Mouse (Mus musculus) fat pad, adult 2 months (tissue): ENCODE measurements around the gene Bbox1.

Source experiments
- DNase-seq: peaks from one replicate; pipeline ENCODE4 v3.0.0-alpha.2; 2011; ENCODE audit warnings: low read depth, low spot score; ENCODE audit errors: extremely low read depth

The Bbox1 gene

DNA sequence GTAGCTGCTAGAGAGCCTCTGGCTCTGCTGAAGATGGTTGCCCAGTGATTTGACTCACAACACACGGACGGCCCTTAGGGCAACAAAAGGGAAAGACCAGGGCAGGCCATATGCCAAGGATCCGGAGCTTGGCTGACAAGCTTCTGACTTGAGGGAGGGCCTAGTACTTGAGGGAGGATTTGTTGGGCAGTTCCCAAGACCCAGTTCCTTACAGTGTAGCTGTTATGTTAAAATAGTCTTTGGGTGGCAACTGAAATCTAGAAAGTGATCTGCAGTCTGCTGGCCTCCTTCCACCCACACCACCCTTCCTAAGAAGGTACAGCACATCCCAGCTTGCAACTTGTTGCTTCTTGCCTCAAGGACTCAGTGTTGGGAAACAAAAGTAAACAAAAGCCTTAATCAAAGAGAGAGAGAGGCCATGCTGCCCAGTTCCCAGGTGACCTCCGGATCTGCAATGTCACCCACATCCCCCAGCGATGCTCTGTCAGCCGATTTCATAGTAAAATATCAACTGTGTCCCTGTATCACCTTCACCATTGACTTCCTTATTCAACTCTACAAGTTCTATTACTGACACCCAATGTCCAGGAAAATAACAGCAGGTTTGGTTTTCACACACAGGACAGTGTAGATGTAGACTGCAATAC lies at the start of gene Bbox1:
Bbox1 (minus strand) TSS at position 52 of the 647 bp plus-strand sequence.
- peak; percentile 96 for DNase-seq

DNA sequence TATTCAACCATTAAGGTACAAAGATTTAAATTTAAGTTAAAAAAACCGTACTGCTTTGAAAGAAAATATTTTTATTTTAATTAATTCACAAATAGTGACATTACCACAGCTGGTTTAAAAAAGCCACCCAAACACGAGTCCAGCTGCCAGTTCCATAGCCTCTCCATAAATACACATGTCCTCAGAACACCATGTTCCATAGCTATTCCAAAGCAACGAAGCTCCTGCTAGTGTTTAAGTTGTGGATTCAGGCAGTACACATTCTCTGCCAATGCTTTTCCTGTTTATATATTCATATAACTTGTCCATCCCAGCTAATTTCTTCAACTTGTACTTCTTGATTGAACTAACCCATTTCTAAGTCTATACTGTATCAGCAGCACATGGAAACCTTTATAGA lies 49.5 kb upstream of the Bbox1 start:
- no peak for DNase-seq

DNA sequence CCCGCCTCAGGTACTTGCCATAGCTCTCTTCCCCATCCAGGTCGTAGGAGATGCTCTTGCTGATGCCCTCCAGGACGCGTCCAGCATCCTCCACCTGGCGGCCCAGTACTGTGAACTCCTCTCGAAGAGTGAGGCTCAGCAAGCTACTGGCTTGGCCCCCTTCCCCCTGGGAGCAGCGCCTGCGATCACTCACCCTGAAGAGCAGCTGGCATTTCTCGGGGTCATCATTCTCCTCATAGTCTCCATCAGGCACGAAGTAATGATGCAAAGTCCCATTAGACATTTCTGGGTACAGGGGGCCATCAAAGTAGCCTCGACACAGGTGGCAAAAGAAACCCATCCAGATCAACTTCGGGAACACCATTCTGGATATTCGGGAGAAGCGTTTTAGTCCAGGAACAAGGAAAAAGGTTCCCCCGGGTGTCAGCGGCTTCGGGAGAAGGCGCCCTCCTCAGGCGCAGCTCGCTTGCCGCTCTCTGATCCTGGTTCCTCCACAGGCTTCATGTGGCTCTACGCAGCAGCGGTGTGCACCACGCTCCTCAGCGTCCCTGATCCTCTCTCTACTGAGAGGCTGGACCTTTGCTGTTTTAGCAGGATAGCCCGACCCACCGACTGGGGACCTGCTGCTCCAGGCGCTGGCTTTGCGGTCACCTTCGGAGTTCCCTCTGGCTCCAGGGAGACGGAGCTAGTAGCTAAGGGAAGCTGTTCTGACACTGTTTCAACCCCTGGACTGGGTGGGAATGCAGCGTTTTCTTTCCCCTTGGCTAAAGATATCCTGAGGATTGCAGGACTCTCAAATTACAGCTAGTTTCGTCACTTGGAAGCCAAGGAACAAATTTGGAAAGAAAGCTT lies 48.3 kb upstream of the Bbox1 start, which contains the start of gene Fibin:
Fibin (minus strand) TSS at position 752 of the 852 bp plus-strand sequence.
- DNase-seq: no peak

DNA sequence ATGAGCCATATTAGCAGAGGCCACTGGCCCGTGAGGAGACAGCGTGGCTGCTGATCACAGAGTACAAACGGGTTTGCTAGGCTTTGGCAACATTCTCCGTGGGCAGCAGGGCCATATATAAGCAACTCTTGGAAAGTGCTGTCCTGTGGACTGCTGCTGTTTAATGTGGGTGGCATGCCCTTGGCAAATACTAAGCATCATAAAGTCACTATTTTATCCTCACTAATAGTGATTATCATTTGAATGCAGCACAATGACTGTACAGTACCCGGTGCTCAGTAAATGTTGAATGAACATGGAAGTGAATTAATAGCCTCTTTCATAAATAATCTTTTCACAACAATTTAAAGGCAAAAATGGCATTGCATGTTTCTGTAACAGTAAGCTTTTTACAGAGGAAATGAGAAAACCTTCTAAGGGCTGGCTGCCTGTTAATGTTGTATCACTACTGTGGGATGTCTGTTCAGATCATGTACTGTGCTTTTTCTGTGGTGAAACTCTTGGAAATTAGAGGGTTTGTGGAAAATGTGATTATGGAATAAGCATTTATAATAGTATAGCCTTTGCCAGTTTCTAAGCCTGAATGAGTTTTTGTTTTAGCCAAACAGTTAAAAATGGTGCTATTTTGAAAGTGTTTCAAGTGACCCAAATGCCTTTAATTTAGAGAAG lies 39.1 kb upstream of the Bbox1 start:
- DNase-seq: no peak

DNA sequence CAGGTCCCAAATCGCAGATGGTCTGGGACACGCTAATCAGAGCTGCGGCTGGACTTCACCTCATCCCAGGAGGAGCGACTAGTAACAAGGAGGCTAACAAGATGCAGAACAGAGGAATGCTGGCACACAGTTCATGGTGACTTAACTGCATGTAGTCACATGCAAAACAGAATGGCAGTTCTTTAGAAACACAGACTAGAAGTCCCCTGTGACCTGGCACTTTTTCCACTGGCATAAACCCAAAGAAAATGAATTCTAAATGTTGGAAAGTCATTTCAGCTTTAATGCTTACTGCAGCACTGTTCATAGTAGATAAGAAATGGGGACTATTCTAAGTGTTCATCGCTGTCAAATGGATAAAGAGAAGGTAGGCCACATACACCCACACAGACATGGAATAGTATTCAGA lies 37.5 kb upstream of the Bbox1 start:
- no peak for DNase-seq

DNA sequence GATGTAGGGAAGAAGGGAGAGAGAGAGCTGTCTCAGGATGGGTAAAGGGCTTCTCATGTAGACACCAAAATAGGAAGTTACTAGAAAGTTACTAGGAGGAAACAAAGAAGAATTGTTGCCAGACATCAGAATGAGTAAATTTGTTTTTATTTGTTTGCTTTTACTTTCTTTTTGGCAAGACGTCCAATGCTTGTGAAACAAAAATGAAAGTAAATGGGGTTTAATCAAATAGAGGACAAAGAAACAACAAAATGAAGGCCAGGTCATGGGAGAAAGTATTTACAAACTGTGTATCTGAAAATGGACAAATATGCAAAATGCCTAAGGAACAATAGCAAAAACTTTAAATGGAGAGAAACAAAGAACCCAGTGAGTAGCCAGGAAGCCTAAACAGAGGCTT lies 37.0 kb upstream of the Bbox1 start:
- no peak for DNase-seq

DNA sequence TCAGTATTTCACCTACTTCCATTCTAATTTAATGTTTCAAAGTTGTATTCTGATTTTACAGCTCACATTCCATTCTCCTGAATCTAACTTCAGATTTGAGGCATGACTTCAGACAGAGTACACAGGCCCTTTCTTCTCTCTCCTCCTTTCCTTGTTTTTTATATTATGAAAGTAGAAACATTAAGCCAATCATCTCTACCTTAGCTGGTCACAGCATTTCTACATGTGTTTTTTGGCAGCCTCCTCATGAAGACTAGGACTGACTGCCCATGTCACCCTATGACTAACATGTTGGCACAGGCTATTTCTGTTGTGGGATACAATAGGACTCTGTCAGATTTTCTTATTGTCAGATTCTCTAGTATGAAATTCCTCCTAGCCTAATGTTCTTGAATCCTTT lies 14.6 kb upstream of the Bbox1 start:
- DNase-seq: peak; percentile 57

DNA sequence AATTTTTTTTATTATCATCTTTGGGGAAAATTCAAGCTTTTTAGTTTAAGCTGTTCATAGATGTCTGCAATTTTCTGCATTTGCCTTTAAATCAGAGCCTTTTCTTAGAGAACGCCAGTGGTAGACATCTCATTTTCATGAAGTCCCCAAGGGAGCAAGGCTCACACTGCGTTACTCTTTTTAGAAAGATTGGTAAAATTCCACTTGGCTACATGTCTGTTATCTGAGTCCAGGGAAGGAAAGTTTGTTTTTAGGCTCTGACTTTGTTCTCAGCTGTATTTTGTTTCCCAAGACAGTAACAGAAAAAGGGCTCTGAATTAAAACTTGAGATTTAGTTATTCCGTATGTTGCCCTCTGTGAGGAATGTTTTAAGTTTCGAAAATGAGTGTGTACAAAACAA lies 5.6 kb upstream of the Bbox1 start:
- no peak for DNase-seq

DNA sequence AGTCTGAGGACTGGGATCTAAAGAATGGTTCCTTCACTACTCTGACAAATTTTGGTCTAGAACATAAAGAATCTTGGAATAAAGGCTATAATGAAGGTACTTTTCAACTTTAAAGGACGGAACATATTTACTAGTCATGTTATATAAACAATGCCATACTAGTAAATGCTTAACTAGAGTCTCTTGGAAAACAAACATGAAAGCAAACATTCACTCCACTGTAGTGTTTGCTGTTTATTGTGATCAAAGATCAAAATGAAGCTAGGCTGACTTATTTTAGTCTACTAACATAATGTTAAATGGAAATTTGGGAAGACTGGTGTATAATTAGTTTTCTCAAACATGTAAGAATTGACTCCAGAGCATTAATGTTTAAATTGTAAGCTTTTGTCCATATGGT lies 4.9 kb upstream of the Bbox1 start:
- no peak for DNase-seq

DNA sequence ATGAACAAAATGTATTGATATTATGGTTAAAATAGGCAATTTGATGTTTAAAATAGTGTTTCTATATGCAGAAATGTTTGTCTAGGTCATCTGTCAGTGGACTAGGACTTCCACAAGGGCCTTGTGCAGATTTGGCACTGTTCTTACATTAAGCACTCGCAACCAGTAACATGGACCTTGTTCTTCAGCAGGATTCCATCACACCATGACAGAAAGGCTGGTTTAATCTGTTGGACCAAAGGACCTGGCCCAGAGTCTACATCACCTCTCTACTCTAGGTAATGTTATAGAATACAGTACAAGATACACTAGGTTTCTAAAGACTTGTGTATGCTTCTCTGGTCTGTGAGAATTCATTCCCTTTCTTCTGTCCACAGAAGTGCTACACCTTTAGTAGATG lies 4.4 kb upstream of the Bbox1 start:
- DNase-seq: no peak

DNA sequence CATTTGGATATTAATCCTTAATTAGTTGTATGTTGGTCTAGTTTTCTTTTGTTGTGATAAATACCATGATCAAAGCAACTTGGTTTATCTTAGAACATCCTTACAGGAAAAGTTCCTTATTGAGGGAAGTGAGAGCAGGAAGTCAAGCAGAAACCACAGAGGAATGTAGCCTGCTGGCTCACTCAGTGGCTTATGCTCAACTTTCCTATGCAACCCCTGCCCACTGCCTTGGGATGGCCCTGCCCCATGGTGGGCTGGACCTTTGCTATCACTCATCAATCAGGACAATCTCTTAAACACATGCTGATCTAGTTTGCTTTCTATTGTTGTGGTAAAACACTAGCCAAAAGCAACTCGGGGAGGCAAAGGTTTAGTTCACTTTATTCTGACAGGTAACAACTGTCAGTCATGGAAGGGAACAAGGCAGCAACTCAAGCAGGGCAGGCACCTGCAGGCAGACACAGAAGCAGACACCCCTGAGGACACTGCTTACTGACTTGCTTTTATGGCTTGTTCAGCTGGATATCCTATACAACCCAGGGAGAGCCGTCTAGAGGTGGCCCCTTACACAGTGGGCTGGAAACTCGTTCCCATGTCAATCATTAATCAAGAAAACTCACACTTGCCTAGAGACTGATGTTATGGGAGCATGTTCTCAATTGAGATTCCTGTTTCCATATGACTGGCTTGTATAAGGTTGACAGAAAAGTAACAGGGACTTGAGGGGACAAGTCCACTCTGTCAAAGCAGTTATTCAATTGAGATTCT lies 1.9 kb upstream of the Bbox1 start:
- no peak for DNase-seq

DNA sequence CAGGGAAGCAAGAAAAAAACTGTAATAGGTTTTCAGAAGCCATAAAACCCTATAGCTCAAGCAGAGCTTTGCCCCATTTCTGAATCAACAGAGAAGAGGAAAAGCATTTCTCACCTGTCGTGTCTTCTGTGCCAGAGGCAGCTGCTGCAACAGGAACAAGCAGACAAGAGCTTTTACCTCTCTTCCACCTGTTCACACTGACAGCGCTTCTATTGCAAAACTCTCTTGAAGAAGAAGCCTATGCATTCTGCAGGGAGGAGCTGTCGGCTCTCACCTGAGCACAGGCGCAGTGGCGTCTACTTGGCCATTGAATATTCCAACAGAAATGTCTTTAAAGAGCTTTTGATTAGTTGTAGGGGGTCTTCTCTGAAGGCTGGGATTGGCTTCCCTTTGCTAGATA lies 286 bp downstream of the Bbox1 start:
- DNase-seq: peak; percentile 54

DNA sequence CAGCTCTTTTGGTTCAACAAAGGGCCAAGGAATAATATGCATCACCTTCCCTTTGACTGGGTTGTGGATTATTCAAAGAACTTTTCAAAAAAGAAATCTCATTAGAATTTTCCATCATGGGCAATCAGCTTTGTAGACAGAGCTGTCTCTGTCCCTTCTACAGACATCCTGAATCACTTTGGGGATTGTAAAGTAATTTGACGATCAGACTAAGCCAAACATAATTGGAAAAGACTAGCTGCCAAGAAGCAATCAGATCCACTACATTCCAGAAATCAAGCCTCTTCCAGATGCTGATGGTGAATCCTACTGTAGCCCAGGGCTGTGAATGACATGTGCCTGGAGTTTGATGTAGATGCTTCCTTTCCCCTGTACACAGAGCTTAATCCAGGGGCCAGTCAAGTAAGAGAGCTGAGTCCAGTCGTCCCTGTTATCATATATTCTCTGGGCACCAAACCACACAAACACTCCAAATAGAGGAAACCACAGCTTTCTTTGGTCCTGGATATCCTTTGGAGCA lies 995 bp downstream of the Bbox1 start:
- DNase-seq: no peak

DNA sequence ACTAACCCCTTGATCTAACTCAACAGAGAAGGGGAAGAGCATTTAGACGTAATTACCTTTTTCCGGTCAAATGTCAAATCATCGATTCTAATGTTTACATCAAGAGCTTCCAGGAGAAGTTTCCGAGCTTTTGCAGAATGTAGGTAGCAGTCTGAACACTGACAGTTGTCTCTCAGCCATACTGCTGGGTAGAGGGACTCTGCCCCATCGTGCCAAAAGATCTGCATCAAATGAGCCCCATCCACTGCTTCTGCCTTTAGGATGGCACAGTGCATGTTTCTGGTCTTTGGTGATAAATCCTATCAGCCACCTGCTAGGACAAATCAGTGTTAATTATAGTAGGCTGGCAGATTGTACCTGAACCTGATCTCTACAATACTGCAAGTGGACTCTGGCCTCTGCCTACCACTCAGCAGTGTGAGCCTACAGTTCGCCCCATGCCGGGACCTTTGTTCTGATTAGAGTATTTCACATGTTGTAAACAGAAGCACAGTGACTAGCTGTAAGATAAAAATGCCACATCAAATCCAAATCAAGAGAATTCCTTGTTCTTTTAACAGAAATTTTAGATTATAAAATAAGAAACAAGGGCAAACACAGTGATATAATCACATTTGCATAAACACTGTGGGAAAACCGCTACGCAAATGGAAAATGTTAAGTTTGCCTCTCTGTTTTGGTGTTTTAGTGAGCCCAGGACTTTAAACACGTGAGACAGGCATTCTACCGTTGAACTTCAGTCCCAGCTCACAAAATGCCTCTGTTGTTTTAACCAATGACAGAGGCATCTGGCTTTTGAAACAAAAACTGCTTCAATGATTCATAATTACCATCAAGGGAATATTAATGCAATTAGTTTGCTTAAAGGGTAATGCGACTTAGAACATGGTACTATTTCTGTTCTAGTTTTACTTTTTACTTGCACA lies 8.7 kb downstream of the Bbox1 start:
- DNase-seq: no peak

DNA sequence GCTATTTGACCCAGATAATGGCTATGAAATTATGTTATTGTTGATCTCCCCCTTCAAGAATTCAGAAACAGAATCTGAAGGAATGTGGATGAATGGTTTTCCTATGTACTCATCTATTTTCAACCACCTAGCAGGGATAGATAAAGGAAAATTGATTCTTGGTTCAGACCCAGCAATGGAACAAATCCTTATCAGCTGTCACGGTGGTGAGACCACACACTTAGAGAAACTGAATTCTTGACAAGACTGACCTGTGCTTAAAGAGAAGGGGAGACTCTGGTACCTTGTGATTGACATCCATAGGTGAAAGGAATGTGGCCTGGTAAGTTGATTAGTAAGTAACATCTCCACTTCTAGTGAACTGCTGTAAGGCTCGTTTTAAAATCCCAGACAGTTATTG lies 12.1 kb downstream of the Bbox1 start:
- no peak for DNase-seq

DNA sequence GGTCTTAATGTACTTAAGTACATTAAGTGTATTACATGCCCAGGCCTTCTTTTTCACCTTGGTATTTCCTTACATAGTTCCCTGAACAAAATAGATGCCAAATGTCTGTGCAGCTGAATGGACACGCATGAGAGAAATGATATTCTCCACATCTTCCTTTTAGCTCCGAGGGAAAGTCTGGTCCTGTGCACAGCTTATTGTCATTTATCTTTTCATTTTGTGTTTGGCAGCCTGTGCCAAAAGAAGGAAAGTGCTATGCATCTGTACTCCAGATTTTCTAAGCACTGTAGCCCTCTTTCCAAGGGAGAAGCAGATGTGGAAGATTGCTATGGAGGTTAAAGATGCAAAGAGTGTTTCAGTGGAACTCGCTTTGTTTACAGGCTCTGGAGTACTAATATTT lies 13.0 kb downstream of the Bbox1 start:
- no peak for DNase-seq

DNA sequence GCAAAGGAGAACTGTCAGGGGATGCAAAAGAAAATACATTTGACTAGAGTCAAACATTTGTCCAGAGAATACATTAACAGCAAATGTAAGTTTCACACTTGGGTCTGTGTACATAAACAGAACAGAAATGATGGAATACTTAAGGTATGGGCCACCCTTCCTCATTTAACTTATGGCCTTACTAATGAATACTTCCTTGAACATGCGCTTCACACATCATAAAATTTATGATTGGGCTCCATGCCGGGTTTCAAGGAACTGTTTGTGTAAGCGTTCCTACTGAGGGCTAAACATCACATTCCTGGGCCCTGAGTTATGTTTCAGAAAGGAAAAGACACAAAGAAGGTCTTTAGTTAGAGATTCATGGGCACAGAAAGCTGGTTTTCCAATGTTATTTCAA lies 19.4 kb downstream of the Bbox1 start:
- DNase-seq: no peak

DNA sequence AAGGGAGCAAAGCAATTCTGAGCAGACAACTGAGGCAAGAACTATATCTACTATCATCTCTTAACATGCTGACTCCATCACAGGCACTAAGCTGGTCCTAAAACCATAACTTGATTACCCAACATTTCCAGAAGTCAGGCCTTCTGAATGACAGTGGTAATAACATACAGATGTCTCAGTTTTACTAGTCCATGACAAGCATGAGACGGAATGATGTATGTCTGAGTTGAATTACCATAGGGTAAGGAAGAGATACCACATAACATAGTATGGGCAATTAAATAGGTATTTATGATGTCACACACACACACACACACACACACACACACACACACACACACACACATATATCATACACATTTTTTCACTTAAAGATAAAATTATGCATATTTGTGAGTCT lies 26.4 kb downstream of the Bbox1 start:
- no peak for DNase-seq

DNA sequence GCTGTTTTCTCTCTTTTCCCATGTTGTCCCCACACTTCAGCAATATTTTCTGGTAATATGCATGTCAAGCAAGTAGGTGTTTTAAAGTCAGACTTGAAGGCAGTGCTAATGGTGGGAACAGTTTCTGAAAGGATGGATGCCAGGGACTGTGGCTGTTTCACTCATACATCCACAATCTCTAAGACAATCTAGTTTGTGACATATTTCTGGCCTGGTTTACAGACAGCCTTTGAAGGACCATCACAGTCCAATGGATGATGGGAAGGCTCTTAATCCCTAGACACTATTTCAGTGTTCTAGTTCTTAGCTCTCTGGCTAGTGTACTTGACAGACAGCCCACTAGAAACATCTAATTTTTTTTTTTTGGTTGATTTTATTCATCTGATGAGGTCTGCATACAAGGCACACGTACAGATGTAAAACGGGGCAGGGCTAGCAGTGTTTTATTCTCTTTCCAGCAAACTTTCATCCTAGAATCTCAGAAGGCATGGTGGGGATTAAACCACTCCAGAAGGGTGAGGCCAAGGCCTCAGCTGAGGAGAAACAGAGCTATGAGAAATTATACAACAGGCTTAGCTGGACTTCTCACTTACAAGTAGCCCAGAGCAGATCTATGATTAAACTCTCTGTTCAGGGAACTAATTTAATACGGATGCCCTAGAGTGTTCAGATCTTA lies 28.4 kb downstream of the Bbox1 start:
- DNase-seq: no peak
